Mouse (Mus musculus) thymus, adult 2 months (tissue): Measurements from ENCODE around the gene Gm17067. TPM values are rescaled to one million over a fixed set of nuclear protein-coding genes. Genes with fewer than 3 reads are reported as not detected.
"Not testable (repeated sequence)": the region's sequence is repeated elsewhere in the genome, so short reads cannot be mapped to it uniquely, and the experiment has no call there.

Source experiments
- DNase-seq: peaks from one replicate; pipeline ENCODE4 v3.0.0; 2021
- H3K27ac ChIP-seq: fragments of 200-500 bp; 2 replicates; pipeline ENCODE4 v1.5.1; 2012; ENCODE audit warnings: low read length, control low read depth; ENCODE audit not compliant: control insufficient read depth, insufficient read depth
- H3K27me3 ChIP-seq: fragments of 200-500 bp; 2 replicates; pipeline ENCODE4 v1.6.1; 2012; ENCODE audit warnings: mild to moderate bottlenecking, low read length, moderate library complexity, mixed read lengths; ENCODE audit not compliant: control insufficient read depth, insufficient read depth
- H3K36me3 ChIP-seq: fragments of 200-500 bp; 2 replicates; pipeline ENCODE4 v1.6.1; 2012; ENCODE audit warnings: mild to moderate bottlenecking, low read length, moderate library complexity; ENCODE audit not compliant: control insufficient read depth, insufficient read depth
- H3K4me1 ChIP-seq: fragments of 200-500 bp; replicated peaks from 2 replicates; pipeline ENCODE4 v1.6.1; 2012; ENCODE audit warnings: low read length; ENCODE audit not compliant: control insufficient read depth, insufficient read depth
- H3K4me3 ChIP-seq: fragments of 200-500 bp; 2 replicates; pipeline ENCODE4 v1.5.1; 2012; ENCODE audit warnings: mild to moderate bottlenecking, low read length, control low read depth, moderate library complexity; ENCODE audit not compliant: control insufficient read depth, insufficient read depth
- CTCF ChIP-seq: fragments of 200-500 bp; IDR thresholded peaks from 2 replicates; pipeline ENCODE4 v1.5.1; 2012; ENCODE audit warnings: mild to moderate bottlenecking, control low read depth, low read length, moderate library complexity, borderline replicate concordance; ENCODE audit not compliant: control insufficient read depth, poor library complexity, insufficient read depth; ENCODE audit errors: extremely low read depth
- POLR2A ChIP-seq: fragments of 200-500 bp; IDR thresholded peaks from 2 replicates; pipeline ENCODE4 v1.6.1; 2012; ENCODE audit warnings: mild to moderate bottlenecking, low read length, control low read depth, moderate library complexity; ENCODE audit not compliant: control insufficient read depth, poor library complexity, insufficient read depth; ENCODE audit errors: extremely low read depth
- WGBS: fragments of 180-500 bp; shearing (Covaris S2); methylation state at CpG from one replicate; pipeline ENCODE4 v1.1.7; 2018; 5-methylcytosine and 5-hydroxymethylcytosine counted together
- polyA plus RNA-seq: library from polyadenylated mRNA; depleted of rRNA; stranded (reverse); fragments of >200 nt; gene quantifications from 2 replicates; pipeline ENCODE4 v1.2.3, GENCODE M21; 2012; rRNA removed

Gm17067 gene
- polyA plus RNA-seq: not detected in 2 replicates

GRCm38 (mm10) chr7:42726917-42727316, at the start of gene Gm17067:
TSS of gene Gm17067 (minus strand) at chr7:42727017.
- H3K36me3 ChIP-seq, H3K4me3 ChIP-seq, H3K27me3 ChIP-seq, H3K27ac ChIP-seq, H3K4me1 ChIP-seq, DNase-seq: not testable (repeated sequence)
- WGBS: 93% methylated on average over 4 of the region's 4 CpGs

DNA sequence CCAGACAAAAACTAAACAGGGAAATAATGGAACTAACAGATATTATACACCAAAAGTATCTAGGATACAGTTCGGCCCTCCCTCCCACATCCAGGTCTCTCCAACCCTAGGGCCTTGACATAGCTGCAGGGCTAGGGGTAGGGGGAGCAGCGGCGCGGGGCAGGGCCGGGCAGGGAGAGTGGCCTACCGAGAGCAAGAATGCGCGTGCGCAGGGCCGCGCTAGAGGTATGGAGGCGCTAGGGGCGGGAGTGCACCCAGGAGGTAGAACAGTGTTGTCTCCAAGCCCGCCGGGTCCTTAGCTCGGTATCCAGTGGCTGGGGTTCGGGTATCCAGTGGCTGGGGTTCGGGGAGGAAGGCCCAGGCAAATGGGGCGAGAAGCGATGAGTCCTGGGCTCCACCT, 23.0 kb upstream of the Gm17067 start:
- no peaks in the 10 kb centered on the region for H3K4me1 ChIP-seq
- WGBS: 52% methylated on average over 20 of the region's 20 CpGs
- TF ChIP-seq CTCF (no peak), POLR2A (no peak)
- no peak for DNase-seq
- no peaks in the 10 kb centered on the region for H3K27me3 ChIP-seq
- H3K27ac ChIP-seq: no peak overlapping the region
- H3K4me3 ChIP-seq: no peak overlapping the region
- H3K36me3 ChIP-seq: no peaks in the 10 kb centered on the region

DNA sequence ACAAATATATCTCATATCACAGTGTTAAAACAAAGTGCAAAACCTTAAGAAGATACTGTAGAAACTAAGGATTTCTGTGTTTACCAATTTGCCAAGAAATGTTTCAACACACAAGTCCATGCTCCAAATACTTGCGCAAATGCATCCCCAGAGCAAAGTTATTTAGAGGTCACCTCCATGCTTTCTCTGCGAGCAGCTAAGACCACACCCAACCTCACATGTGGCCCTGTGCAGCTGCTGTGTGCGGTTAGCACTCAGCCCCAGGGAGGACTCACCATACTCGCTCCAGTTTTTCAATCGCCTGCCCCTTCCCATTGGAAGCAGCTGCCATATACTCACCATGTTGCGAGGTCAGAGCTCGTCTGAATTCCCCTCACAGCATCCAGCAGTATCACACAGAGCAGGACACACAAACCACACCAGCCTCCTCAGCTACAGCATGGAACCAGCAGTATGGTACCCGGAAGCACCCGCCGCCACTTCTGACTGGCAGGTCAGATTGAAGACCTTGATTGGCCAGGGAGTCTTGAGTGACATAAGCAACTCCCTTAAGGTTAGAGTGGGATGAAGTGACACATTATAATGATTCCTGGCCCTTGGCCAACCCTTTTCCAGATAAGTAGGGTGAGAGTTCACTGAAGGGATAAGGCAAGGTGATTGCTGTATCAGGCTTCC, 11.9 kb upstream of the Gm17067 start:
- Histone ChIP-seq H3K27ac (no peak overlapping the region), H3K36me3 (no peaks in the 10 kb centered on the region), H3K4me3 (no peak overlapping the region), H3K4me1 (no peaks in the 10 kb centered on the region), H3K27me3 (no peaks in the 10 kb centered on the region)
- 93% methylated on average over 10 of the region's 10 CpGs for WGBS
- DNase-seq: no peak
- TF ChIP-seq POLR2A (no peak), CTCF (no peak)

DNA sequence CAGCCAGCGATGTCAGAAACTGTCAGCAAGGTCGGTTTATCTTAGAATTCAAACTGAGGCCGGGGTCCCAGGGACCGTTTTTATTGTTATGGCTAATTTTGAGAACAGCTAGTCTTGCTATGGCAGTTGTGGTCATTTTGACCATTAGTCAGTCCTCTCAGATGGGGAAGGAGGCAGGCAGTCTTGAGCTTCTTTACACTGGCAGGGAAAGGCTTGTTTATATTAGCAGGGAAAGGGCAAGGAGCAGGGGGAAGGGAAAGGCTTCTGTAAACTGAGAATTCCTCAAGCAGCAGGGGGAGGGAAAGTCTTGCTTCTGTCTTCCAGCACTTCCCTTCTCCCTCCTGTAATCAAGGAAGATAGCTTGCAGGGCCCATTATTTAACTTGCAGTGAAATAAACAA, 33.6 kb downstream of the Gm17067 start:
- 3% methylated on average over 4 of the region's 4 CpGs for WGBS
- H3K27ac ChIP-seq, H3K4me1 ChIP-seq, H3K4me3 ChIP-seq, H3K36me3 ChIP-seq, H3K27me3 ChIP-seq, DNase-seq: not testable (repeated sequence)

- peak within 1 kb of the TSS; percentile 97 for H3K4me3 ChIP-seq
- H3K27ac ChIP-seq, H3K27me3 ChIP-seq, H3K4me1 ChIP-seq, H3K36me3 ChIP-seq: not testable (repeated sequence)
- 1% methylated on average over 23 of the region's 23 CpGs for WGBS
- DNase-seq: peak; percentile 64
Measured at GRCm38 (mm10) chr7:42692362-42693158, 34.3 kb downstream of the Gm17067 start, which contains the start of gene Zfp975. TSS of gene Zfp975 (minus strand) at chr7:42692742.

DNA sequence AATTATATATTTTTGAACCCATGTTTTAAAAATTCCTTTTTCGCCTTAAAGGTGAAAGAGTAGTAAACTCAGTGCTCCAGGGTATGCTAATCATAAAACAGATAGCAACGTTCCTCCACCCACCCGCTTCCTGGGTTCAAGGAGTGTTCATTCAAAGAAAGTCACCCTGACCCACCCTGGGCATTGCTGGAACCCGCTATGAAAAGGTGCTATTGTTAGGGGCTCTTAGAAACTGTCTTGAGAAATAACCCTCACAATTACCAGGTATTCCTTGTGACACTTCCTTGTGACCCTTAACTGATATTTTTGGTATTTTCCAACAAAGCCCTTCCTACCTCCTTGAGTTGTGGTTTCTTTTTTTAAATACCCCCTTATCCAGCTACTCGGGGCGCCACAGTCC, 46.7 kb downstream of the Gm17067 start:
- WGBS: 97% methylated on average over 6 of the region's 6 CpGs

GRCm38 (mm10) chr7:42679646-42680045, 47.2 kb downstream of the Gm17067 start:
- not testable (repeated sequence) for H3K4me1 ChIP-seq, H3K27me3 ChIP-seq

More for the DNA sequence above, 46.7 kb downstream of the Gm17067 start:
- not testable (repeated sequence) for DNase-seq, H3K27ac ChIP-seq, H3K36me3 ChIP-seq, H3K27me3 ChIP-seq, H3K4me1 ChIP-seq, H3K4me3 ChIP-seq

GRCm38 (mm10) chr7:42660140-42660539, 66.7 kb downstream of the Gm17067 start:
- H3K4me1 ChIP-seq, H3K36me3 ChIP-seq, H3K27me3 ChIP-seq, H3K27ac ChIP-seq, H3K4me3 ChIP-seq: not testable (repeated sequence)
- WGBS: 91% methylated on average over 5 of the region's 5 CpGs
- DNase-seq: peak; percentile 11

More at GRCm38 (mm10) chr7:42679646-42680045, 47.2 kb downstream of the Gm17067 start:
- not testable (repeated sequence) for DNase-seq, H3K36me3 ChIP-seq, H3K27ac ChIP-seq, H3K4me3 ChIP-seq

Other genes with a start within 250 kb of the Gm17067 start
- 7.8 and 10.6 TPM in 2 replicates for gene Zfp141, start 221.3 kb downstream of the Gm17067 start, polyA plus RNA-seq
- gene Gm21028, start 148.4 kb downstream of the Gm17067 start, polyA plus RNA-seq: not detected in 2 replicates
- gene Zfp977, start 134.5 kb downstream of the Gm17067 start, polyA plus RNA-seq: not detected in 2 replicates
- gene Zfp976, start 84.4 kb downstream of the Gm17067 start, polyA plus RNA-seq: 0.20 and 0.28 TPM in 2 replicates
- 0.23 and 0.43 TPM in 2 replicates for gene Zfp975, start 34.3 kb downstream of the Gm17067 start, polyA plus RNA-seq
- not detected in 2 replicates for gene Vmn2r62, start 66.5 kb upstream of the Gm17067 start, polyA plus RNA-seq
- not detected in 2 replicates for gene Gm2381, start 140.2 kb upstream of the Gm17067 start, polyA plus RNA-seq
- not detected in 2 replicates for gene Vmn2r63, start 206.8 kb upstream of the Gm17067 start, polyA plus RNA-seq